Mouse (Mus musculus) stomach, postnatal 0 days (tissue): Measurements from ENCODE around the gene Gm10382.

Experiments
- CTCF ChIP-seq: IDR thresholded peaks from 2 replicates; pipeline ENCODE4 v1.5.1; 2016; ENCODE audit warnings: antibody characterized with exemption, low read depth, mild to moderate bottlenecking, moderate library complexity
- EP300 ChIP-seq: optimal IDR thresholded peaks from 2 replicates; pipeline ENCODE3; 2016; ENCODE audit warnings: antibody characterized with exemption

DNA sequence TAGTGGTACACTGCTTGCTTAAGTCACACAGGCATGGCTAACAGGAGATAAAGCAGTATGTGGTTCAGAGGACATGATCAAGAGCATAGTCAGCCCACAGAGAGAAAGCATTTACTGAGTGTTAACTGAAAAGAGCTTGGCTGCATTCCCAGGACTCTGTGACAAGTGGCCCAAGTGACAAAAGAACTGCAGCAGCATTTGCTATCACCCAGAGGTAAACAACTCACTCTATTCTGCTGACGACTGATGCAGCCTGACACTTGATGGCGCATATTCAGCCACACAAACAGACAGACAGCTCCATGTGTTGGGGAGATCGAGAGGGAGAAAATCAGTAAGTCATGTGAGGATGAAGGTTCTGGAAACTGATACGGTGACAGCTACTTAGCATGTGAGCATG lies 24.6 kb downstream of the Gm10382 start:
- TF ChIP-seq CTCF (no peak), EP300 (no peak)
